Mouse (Mus musculus): ENCODE measurements around the gene Cpm. TPM values are rescaled to one million over a fixed set of nuclear protein-coding genes. Genes with fewer than 3 reads are reported as not detected.

The Cpm gene
- polyA plus RNA-seq, 1 experiment from 2014 or later = 31.2 TPM

- H3K9me3 ChIP-seq (ENCODE audit: low read length) = no peaks in the 10 kb centered on the region
- WGBS = 87% methylated on average over 2 of the region's 2 CpGs
- no peaks in the 10 kb centered on the region for H3K36me3 ChIP-seq (ENCODE audit: insufficient read depth, low read length)
- H3K4me1 ChIP-seq (ENCODE audit: insufficient read depth, low read length) = no peaks in the 10 kb centered on the region
- no peak overlapping the region for H3K4me2 ChIP-seq (replicated peaks; ENCODE audit: low read depth, low read length)
- H3K9ac ChIP-seq (replicated peaks; ENCODE audit: low read length) = no peak overlapping the region
- no peak overlapping the region for H3K27ac ChIP-seq (ENCODE audit: low read length)
- ATAC-seq (ENCODE audit: low FRiP score, low TSS enrichment) = no peak
- H3K27me3 ChIP-seq (ENCODE audit: insufficient read depth, low read length) = no peaks in the 10 kb centered on the region
- H3K4me3 ChIP-seq (ENCODE audit: low read length) = no peak overlapping the region
Measured at GRCm38 (mm10) chr10:117619862-117620179, 9.5 kb upstream of the Cpm start.

- Histone ChIP-seq H3K9ac (replicated peaks; ENCODE audit: low read length) (no peak overlapping the region), H3K4me3 (ENCODE audit: low read length) (no peak overlapping the region), H3K4me2 (replicated peaks; ENCODE audit: low read depth, low read length) (no peak overlapping the region), H3K27ac (ENCODE audit: low read length) (no peak overlapping the region), H3K36me3 (ENCODE audit: insufficient read depth, low read length) (no peaks in the 10 kb centered on the region), H3K27me3 (ENCODE audit: insufficient read depth, low read length) (no peaks in the 10 kb centered on the region), H3K4me1 (ENCODE audit: insufficient read depth, low read length) (peaks cover 4% of the 10 kb centered on the region; the same call in 1 of the 2 replicates), H3K9me3 (ENCODE audit: low read length) (no peaks in the 10 kb centered on the region)
- 84% methylated on average over 4 of the region's 4 CpGs for WGBS
- no peak for ATAC-seq (ENCODE audit: low FRiP score, low TSS enrichment)
Measured at GRCm38 (mm10) chr10:117620530-117620929, 8.8 kb upstream of the Cpm start.

GRCm38 (mm10) chr10:117620934-117621501 is 8.3 kb upstream of the Cpm start:
- Histone ChIP-seq H3K36me3 (ENCODE audit: insufficient read depth, low read length) (no peaks in the 10 kb centered on the region), H3K27ac (ENCODE audit: low read length) (no peak overlapping the region), H3K9ac (replicated peaks; ENCODE audit: low read length) (no peak overlapping the region), H3K4me2 (replicated peaks; ENCODE audit: low read depth, low read length) (no peak overlapping the region), H3K27me3 (ENCODE audit: insufficient read depth, low read length) (no peaks in the 10 kb centered on the region), H3K4me3 (ENCODE audit: low read length) (no peak overlapping the region), H3K9me3 (ENCODE audit: low read length) (no peaks in the 10 kb centered on the region), H3K4me1 (ENCODE audit: insufficient read depth, low read length) (peaks cover 4% of the 10 kb centered on the region; the same call in 1 of the 2 replicates)
- 81% methylated on average over 3 of the region's 3 CpGs for WGBS
- ATAC-seq (ENCODE audit: low FRiP score, low TSS enrichment) = no peak

GRCm38 (mm10) chr10:117621616-117622533 is 7.4 kb upstream of the Cpm start:
- no peak overlapping the region for H3K27ac ChIP-seq (ENCODE audit: low read length)
- WGBS = 92% methylated on average over 12 of the region's 12 CpGs
- H3K27me3 ChIP-seq (ENCODE audit: insufficient read depth, low read length) = no peaks in the 10 kb centered on the region
- no peaks in the 10 kb centered on the region for H3K9me3 ChIP-seq (ENCODE audit: low read length)
- H3K4me1 ChIP-seq (ENCODE audit: insufficient read depth, low read length) = peaks cover 4% of the 10 kb centered on the region; the same call in 1 of the 2 replicates
- H3K36me3 ChIP-seq (ENCODE audit: insufficient read depth, low read length) = no peaks in the 10 kb centered on the region
- H3K4me3 ChIP-seq (ENCODE audit: low read length) = no peak overlapping the region
- no peak overlapping the region for H3K4me2 ChIP-seq (replicated peaks; ENCODE audit: low read depth, low read length)
- ATAC-seq (ENCODE audit: low FRiP score, low TSS enrichment) = no peak
- no peak overlapping the region for H3K9ac ChIP-seq (replicated peaks; ENCODE audit: low read length)

GRCm38 (mm10) chr10:117623358-117623757 is 5.9 kb upstream of the Cpm start:
- Histone ChIP-seq H3K36me3 (ENCODE audit: insufficient read depth, low read length) (no peaks in the 10 kb centered on the region), H3K9me3 (ENCODE audit: low read length) (no peaks in the 10 kb centered on the region), H3K4me2 (replicated peaks; ENCODE audit: low read depth, low read length) (no peak overlapping the region), H3K9ac (replicated peaks; ENCODE audit: low read length) (no peak overlapping the region), H3K27ac (ENCODE audit: low read length) (no peak overlapping the region), H3K27me3 (ENCODE audit: insufficient read depth, low read length) (peaks cover 8% of the 10 kb centered on the region), H3K4me3 (ENCODE audit: low read length) (no peak overlapping the region), H3K4me1 (ENCODE audit: insufficient read depth, low read length) (peaks cover 12% of the 10 kb centered on the region; the same call in 1 of the 2 replicates)
- ATAC-seq (ENCODE audit: low FRiP score, low TSS enrichment) = no peak

GRCm38 (mm10) chr10:117624222-117624621 is 5.1 kb upstream of the Cpm start:
- ATAC-seq (ENCODE audit: low FRiP score, low TSS enrichment) = no peak
- Histone ChIP-seq H3K4me2 (replicated peaks; ENCODE audit: low read depth, low read length) (no peak overlapping the region), H3K9ac (replicated peaks; ENCODE audit: low read length) (no peak overlapping the region), H3K27ac (ENCODE audit: low read length) (no peak overlapping the region), H3K9me3 (ENCODE audit: low read length) (no peaks in the 10 kb centered on the region), H3K4me3 (ENCODE audit: low read length) (no peak overlapping the region), H3K4me1 (ENCODE audit: insufficient read depth, low read length) (peaks cover 18% of the 10 kb centered on the region; the same call in 1 of the 2 replicates), H3K36me3 (ENCODE audit: insufficient read depth, low read length) (no peaks in the 10 kb centered on the region), H3K27me3 (ENCODE audit: insufficient read depth, low read length) (peaks cover 8% of the 10 kb centered on the region)
- WGBS = 55% methylated on average over 3 of the region's 3 CpGs

- 51% methylated on average over 9 of the region's 9 CpGs for WGBS
- H3K27ac ChIP-seq (ENCODE audit: low read length) = no peak overlapping the region
Measured at GRCm38 (mm10) chr10:117624655-117625497, 4.4 kb upstream of the Cpm start.

GRCm38 (mm10) chr10:117625500-117626296 is 3.6 kb upstream of the Cpm start:
- H3K4me2 ChIP-seq (replicated peaks; ENCODE audit: low read depth, low read length) = no peak overlapping the region
- 32% methylated on average over 8 of the region's 9 CpGs for WGBS
- peaks cover 25% of the 10 kb centered on the region; the same call in 1 of the 2 replicates for H3K4me1 ChIP-seq (ENCODE audit: insufficient read depth, low read length)
- H3K9ac ChIP-seq (replicated peaks; ENCODE audit: low read length) = no peak overlapping the region
- H3K4me3 ChIP-seq (ENCODE audit: low read length) = no peak overlapping the region
- ATAC-seq (ENCODE audit: low FRiP score, low TSS enrichment) = no peak
- H3K9me3 ChIP-seq (ENCODE audit: low read length) = no peaks in the 10 kb centered on the region
- peaks cover 11% of the 10 kb centered on the region for H3K27me3 ChIP-seq (ENCODE audit: insufficient read depth, low read length)
- no peaks in the 10 kb centered on the region for H3K36me3 ChIP-seq (ENCODE audit: insufficient read depth, low read length)
- H3K27ac ChIP-seq (ENCODE audit: low read length) = no peak overlapping the region

More at GRCm38 (mm10) chr10:117624655-117625497, 4.4 kb upstream of the Cpm start:
- H3K4me2 ChIP-seq (replicated peaks; ENCODE audit: low read depth, low read length) = no peak overlapping the region
- H3K27me3 ChIP-seq (ENCODE audit: insufficient read depth, low read length) = peaks cover 8% of the 10 kb centered on the region
- H3K9ac ChIP-seq (replicated peaks; ENCODE audit: low read length) = no peak overlapping the region
- no peak overlapping the region for H3K4me3 ChIP-seq (ENCODE audit: low read length)
- no peaks in the 10 kb centered on the region for H3K9me3 ChIP-seq (ENCODE audit: low read length)
- no peaks in the 10 kb centered on the region for H3K36me3 ChIP-seq (ENCODE audit: insufficient read depth, low read length)
- ATAC-seq (ENCODE audit: low FRiP score, low TSS enrichment) = no peak
- peaks cover 22% of the 10 kb centered on the region; the same call in 1 of the 2 replicates for H3K4me1 ChIP-seq (ENCODE audit: insufficient read depth, low read length)

- H3K4me2 ChIP-seq (replicated peaks; ENCODE audit: low read depth, low read length) = no peak overlapping the region
- peaks cover 25% of the 10 kb centered on the region; the same call in 1 of the 2 replicates for H3K4me1 ChIP-seq (ENCODE audit: insufficient read depth, low read length)
- H3K36me3 ChIP-seq (ENCODE audit: insufficient read depth, low read length) = no peaks in the 10 kb centered on the region
- peaks cover 11% of the 10 kb centered on the region for H3K27me3 ChIP-seq (ENCODE audit: insufficient read depth, low read length)
- H3K4me3 ChIP-seq (ENCODE audit: low read length) = no peak overlapping the region
- H3K9me3 ChIP-seq (ENCODE audit: low read length) = no peaks in the 10 kb centered on the region
- no peak overlapping the region for H3K9ac ChIP-seq (replicated peaks; ENCODE audit: low read length)
- no peak for ATAC-seq (ENCODE audit: low FRiP score, low TSS enrichment)
- WGBS = 78% methylated on average over 3 of the region's 3 CpGs
- no peak overlapping the region for H3K27ac ChIP-seq (ENCODE audit: low read length)
Measured at GRCm38 (mm10) chr10:117626297-117626613, 3.0 kb upstream of the Cpm start.

All from kidney, embryonic 16.5 days (tissue).